Mouse (Mus musculus) CH12.LX (cell line): ENCODE measurements around the gene Eps8l2.

Source experiments
- CTCF ChIP-seq, 2 experiments: IDR thresholded peaks in 1 of 2; conservative IDR thresholded peaks in 1 of 2; 2 replicates each; pipeline ENCODE4 v1.5.1; 2011 to 2012; ENCODE audit warnings: low read depth in 2 of 2, low read length in 2 of 2, improper control_type of control experiment in 1 of 2, inconsistent platforms in 1 of 2, mild to moderate bottlenecking in 1 of 2, moderate library complexity in 1 of 2
- ELF1 ChIP-seq: IDR thresholded peaks from 2 replicates; pipeline ENCODE4 v1.6.1; 2014; ENCODE audit warnings: low read depth, mild to moderate bottlenecking, inconsistent platforms, low read length, improper control_type of control experiment
- EP300 ChIP-seq: IDR thresholded peaks from 2 replicates; pipeline ENCODE4 v1.6.1; 2011; ENCODE audit warnings: low read length, improper control_type of control experiment
- HCFC1 ChIP-seq: IDR thresholded peaks from 2 replicates; pipeline ENCODE4 v1.6.1; 2012; ENCODE audit warnings: low read depth, mild to moderate bottlenecking, inconsistent platforms, low read length, improper control_type of control experiment
- POLR2AphosphoS2 ChIP-seq: IDR thresholded peaks from 2 replicates; pipeline ENCODE4 v1.6.1; 2011; ENCODE audit warnings: low read depth, low read length, improper control_type of control experiment
- RAD21 ChIP-seq: IDR thresholded peaks from 2 replicates; pipeline ENCODE4 v1.6.1; 2011; ENCODE audit warnings: low read depth, mild to moderate bottlenecking, low read length, improper control_type of control experiment, moderate library complexity
- ZNF384 ChIP-seq: IDR thresholded peaks from 2 replicates; pipeline ENCODE4 v1.6.1; 2012; ENCODE audit warnings: low read depth, low read length, improper control_type of control experiment, inconsistent platforms

DNA sequence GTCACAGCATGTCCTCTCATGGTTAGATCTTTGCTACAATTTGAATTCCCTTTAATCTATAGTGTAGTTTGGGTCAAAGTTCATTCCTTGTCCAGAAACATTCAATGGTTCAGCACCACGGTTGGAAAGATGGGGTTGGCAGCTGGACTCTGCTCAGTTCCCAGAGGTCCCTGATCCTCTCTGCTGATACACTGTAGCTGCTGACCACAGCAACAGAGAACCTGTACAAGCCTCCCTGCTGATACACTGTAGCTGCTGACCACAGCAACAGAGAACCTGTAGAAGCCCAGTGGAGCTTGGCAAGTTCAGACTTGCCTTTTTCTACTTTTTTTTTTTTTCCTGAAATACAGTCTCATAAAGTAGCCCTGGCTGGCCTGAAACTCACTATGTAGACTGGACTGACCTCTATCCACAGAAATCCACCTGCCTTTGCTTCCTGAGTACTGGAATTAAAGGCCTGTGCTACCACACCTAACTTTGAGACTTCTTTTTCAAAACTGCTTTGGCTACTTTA is 21.0 kb upstream of the Eps8l2 start:
- TF ChIP-seq ZNF384 (peak; percentile 85), CTCF (conservative IDR thresholded peaks at IDR 0.05 in 1 of 2, IDR thresholded peaks at IDR 0.05 in 1 of 2; ENCODE audit: low read depth in 2 of 2, low read length in 2 of 2) (no peak), EP300 (no peak), RAD21 (no peak), POLR2AphosphoS2 (no peak), HCFC1 (no peak), ELF1 (no peak)
